ENCODE assay signal across 17 mouse cellular contexts in the genomic region with DNA sequence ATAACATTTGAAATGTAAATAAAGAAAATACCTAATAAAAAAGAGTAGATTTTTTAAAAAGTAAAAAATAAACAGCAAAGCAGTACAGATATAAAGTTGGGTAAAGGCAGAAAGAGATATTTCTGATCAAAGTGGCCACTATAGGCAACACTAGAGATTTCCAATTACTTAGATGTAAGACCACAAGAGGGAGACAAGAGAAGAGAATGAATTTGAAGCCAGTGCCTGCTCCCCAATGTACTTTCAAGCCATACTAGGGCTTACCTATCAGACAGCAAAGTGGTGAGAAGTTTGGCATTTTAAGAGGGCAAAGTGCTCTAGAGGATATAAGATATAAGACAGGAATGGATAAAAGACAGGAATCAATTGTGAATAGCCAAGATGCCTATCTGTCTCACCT.
DNase-seq lines count a peak whose midpoint lies in the region; ATAC-seq and TF ChIP-seq lines count a peak whose summit lies in the region.
"Had no signal": no experiment of that assay in that cellular context is flagged by ENCODE, and none has a peak within 500 bp of the region (broad histone marks: within the 10 kb centered on the region; RNA-seq: fewer than 3 reads in every experiment).

No protein-coding gene starts in this region.

- DNase-seq in midbrain, embryonic 11.5 days (ENCODE audit: low spot score, missing footprints) = no peak
- DNase-seq in stomach, postnatal 0 days (ENCODE audit: low spot score) = no peak
- no peak for DNase-seq in adrenal gland, postnatal 10 days
- DNase-seq: cerebellum, adult 11 months; kidney, adult 11 months; kidney, postnatal 36 days; liver; liver, postnatal 0 days; lung, postnatal 4 days; right cerebral cortex, postnatal 4 days; thymus, postnatal 25 days had no signal

- no peak overlapping the region for H3K4me2 ChIP-seq in hindbrain, embryonic 13.5 days
- H3K4me2 ChIP-seq in hindbrain, embryonic 16.5 days (ENCODE audit: low read length) = no peak overlapping the region
- H3K4me2 ChIP-seq in midbrain, embryonic 12.5 days (replicated peaks) = no peak overlapping the region
- H3K4me2 ChIP-seq in midbrain, embryonic 11.5 days = no peak overlapping the region
- no peak overlapping the region for H3K4me2 ChIP-seq in forebrain, embryonic 15.5 days (replicated peaks)
- no peak overlapping the region for H3K4me2 ChIP-seq in stomach, postnatal 0 days (replicated peaks; ENCODE audit: low read depth)
- H3K4me2 ChIP-seq: heart, embryonic 12.5 days had no signal

- TF ChIP-seq EP300 in stomach, postnatal 0 days (optimal IDR thresholded peaks at IDR 0.05) = no peak

- H3K36me3 ChIP-seq in hindbrain, embryonic 13.5 days = no peaks in the 10 kb centered on the region
- H3K36me3 ChIP-seq in hindbrain, embryonic 16.5 days (ENCODE audit: control insufficient read depth, insufficient read depth, low read length) = no peaks in the 10 kb centered on the region
- H3K36me3 ChIP-seq in midbrain, embryonic 12.5 days = no peaks in the 10 kb centered on the region
- H3K36me3 ChIP-seq in midbrain, embryonic 11.5 days (ENCODE audit: control insufficient read depth, insufficient read depth, low read length) = no peaks in the 10 kb centered on the region
- no peaks in the 10 kb centered on the region for H3K36me3 ChIP-seq in forebrain, embryonic 15.5 days
- no peaks in the 10 kb centered on the region for H3K36me3 ChIP-seq in stomach, postnatal 0 days (ENCODE audit: control insufficient read depth, insufficient read depth, low read length)
- H3K36me3 ChIP-seq: heart, embryonic 12.5 days had no signal

- ATAC-seq in hindbrain, embryonic 13.5 days (ENCODE audit: low FRiP score) = no peak
- no peak for ATAC-seq in hindbrain, embryonic 16.5 days
- ATAC-seq in midbrain, embryonic 12.5 days (ENCODE audit: low FRiP score, low read depth) = no peak
- ATAC-seq in midbrain, embryonic 11.5 days (ENCODE audit: low FRiP score) = no peak
- no peak for ATAC-seq in forebrain, embryonic 15.5 days (replicated peaks)
- no peak for ATAC-seq in stomach, postnatal 0 days (ENCODE audit: low FRiP score, low TSS enrichment)
- ATAC-seq: liver, postnatal 0 days had no signal

- 0 out of 2 replicates have a peak overlapping the region, but pooled peaks have one; percentile 77 for H3K27ac ChIP-seq in hindbrain, embryonic 13.5 days
- H3K27ac ChIP-seq in hindbrain, embryonic 16.5 days (ENCODE audit: low read depth, low read length) = no peak overlapping the region
- H3K27ac ChIP-seq in midbrain, embryonic 12.5 days (replicated peaks) = 0 out of 2 replicates have a peak overlapping the region, but pooled peaks have one; percentile 25
- H3K27ac ChIP-seq in midbrain, embryonic 11.5 days (ENCODE audit: low read depth, low read length) = no peak overlapping the region
- peak overlapping the region; percentile 77 for H3K27ac ChIP-seq in forebrain, embryonic 15.5 days (replicated peaks)
- no peak overlapping the region for H3K27ac ChIP-seq in stomach, postnatal 0 days (replicated peaks)

- peaks cover 28% of the 10 kb centered on the region for H3K4me1 ChIP-seq in hindbrain, embryonic 13.5 days (replicated peaks)
- H3K4me1 ChIP-seq in hindbrain, embryonic 16.5 days (ENCODE audit: control insufficient read depth, insufficient read depth, low read depth, low read length) = peaks cover 8% of the 10 kb centered on the region
- peaks cover 26% of the 10 kb centered on the region for H3K4me1 ChIP-seq in midbrain, embryonic 12.5 days
- peaks cover 15% of the 10 kb centered on the region for H3K4me1 ChIP-seq in midbrain, embryonic 11.5 days (ENCODE audit: control insufficient read depth, insufficient read depth, low read length)
- peaks cover 30% of the 10 kb centered on the region for H3K4me1 ChIP-seq in forebrain, embryonic 15.5 days
- no peaks in the 10 kb centered on the region for H3K4me1 ChIP-seq in stomach, postnatal 0 days (replicated peaks; ENCODE audit: control insufficient read depth, insufficient read depth)
- H3K4me1 ChIP-seq: heart, embryonic 12.5 days had no signal

- H3K4me3 ChIP-seq in hindbrain, embryonic 13.5 days = no peak overlapping the region
- H3K4me3 ChIP-seq in hindbrain, embryonic 16.5 days (ENCODE audit: low read length) = no peak overlapping the region
- H3K4me3 ChIP-seq in midbrain, embryonic 12.5 days = no peak overlapping the region
- H3K4me3 ChIP-seq in midbrain, embryonic 11.5 days (ENCODE audit: low read depth, low read length) = no peak overlapping the region
- no peak overlapping the region for H3K4me3 ChIP-seq in forebrain, embryonic 15.5 days
- H3K4me3 ChIP-seq in stomach, postnatal 0 days (ENCODE audit: low read depth, low read length) = no peak overlapping the region
- H3K4me3 ChIP-seq: erythroblast, embryonic 14.5 days; heart, embryonic 12.5 days had no signal

- no peaks in the 10 kb centered on the region for H3K9me3 ChIP-seq in hindbrain, embryonic 13.5 days
- H3K9me3 ChIP-seq in hindbrain, embryonic 16.5 days (ENCODE audit: control insufficient read depth, low read length) = no peaks in the 10 kb centered on the region
- H3K9me3 ChIP-seq in midbrain, embryonic 12.5 days = no peaks in the 10 kb centered on the region
- no peaks in the 10 kb centered on the region for H3K9me3 ChIP-seq in midbrain, embryonic 11.5 days (ENCODE audit: control insufficient read depth, low read length)
- no peaks in the 10 kb centered on the region for H3K9me3 ChIP-seq in forebrain, embryonic 15.5 days
- H3K9me3 ChIP-seq in stomach, postnatal 0 days (ENCODE audit: control insufficient read depth, low read length) = no peaks in the 10 kb centered on the region
- H3K9me3 ChIP-seq: heart, embryonic 12.5 days had no signal

- no peak overlapping the region for H3K9ac ChIP-seq in hindbrain, embryonic 13.5 days
- no peak overlapping the region for H3K9ac ChIP-seq in hindbrain, embryonic 16.5 days (ENCODE audit: low read depth, low read length)
- no peak overlapping the region for H3K9ac ChIP-seq in midbrain, embryonic 12.5 days (replicated peaks)
- no peak overlapping the region for H3K9ac ChIP-seq in midbrain, embryonic 11.5 days (ENCODE audit: low read length)
- H3K9ac ChIP-seq in forebrain, embryonic 15.5 days (replicated peaks) = no peak overlapping the region
- H3K9ac ChIP-seq in stomach, postnatal 0 days (ENCODE audit: low read length) = no peak overlapping the region
- H3K9ac ChIP-seq: heart, embryonic 12.5 days; liver, postnatal 0 days had no signal

- H3K27me3 ChIP-seq in hindbrain, embryonic 13.5 days = no peaks in the 10 kb centered on the region
- no peaks in the 10 kb centered on the region for H3K27me3 ChIP-seq in hindbrain, embryonic 16.5 days (replicated peaks; ENCODE audit: control insufficient read depth, insufficient read depth, low read length)
- 0 out of 2 replicates have a peak, but pooled peaks cover 3% of the 10 kb centered on the region for H3K27me3 ChIP-seq in midbrain, embryonic 12.5 days
- no peaks in the 10 kb centered on the region for H3K27me3 ChIP-seq in midbrain, embryonic 11.5 days (ENCODE audit: control insufficient read depth, insufficient read depth, low read length)
- H3K27me3 ChIP-seq in forebrain, embryonic 15.5 days = peaks cover 5% of the 10 kb centered on the region; the same call in 1 of the 2 replicates
- H3K27me3 ChIP-seq in stomach, postnatal 0 days (ENCODE audit: control insufficient read depth, insufficient read depth, low read length) = no peaks in the 10 kb centered on the region
- H3K27me3 ChIP-seq: heart, embryonic 12.5 days had no signal

- peak; percentile 12; the same call in 1 of the 2 replicates for TF ChIP-seq CTCF in stomach, postnatal 0 days (IDR thresholded peaks at IDR 0.05; ENCODE audit: low read depth)

Comparison
In these comparisons a context has a peak if more than half of its experiments do, and no peak if none do; other contexts are left out.
1. H3K27ac ChIP-seq: peak in hindbrain, embryonic 13.5 days (single experiment), midbrain, embryonic 12.5 days (single experiment) and forebrain, embryonic 15.5 days (single experiment); none in hindbrain, embryonic 16.5 days (single experiment), midbrain, embryonic 11.5 days (single experiment) and stomach, postnatal 0 days (single experiment).